Mouse (Mus musculus) midbrain, embryonic 11.5 days (tissue): ENCODE results near the gene Selenom. TPM values are rescaled to one million over a fixed set of nuclear protein-coding genes. Genes with fewer than 3 reads are reported as not detected.

Source experiments
- ATAC-seq: fragments of 200-750 bp; cut with Nextera tagmentation; 2 replicates; pipeline ENCODE4 v1.8.0; 2017; ENCODE audit warnings: moderate TSS enrichment, moderate library complexity; ENCODE audit not compliant: low FRiP score
- DNase-seq: peaks from one replicate; pipeline ENCODE4 v3.0.0; 2015; ENCODE audit warnings: low spot score; ENCODE audit errors: missing footprints
- H3K27ac ChIP-seq: fragments of 300-500 bp; sonication (generic); 2 replicates; pipeline ENCODE4 v1.5.1; 2014; ENCODE audit warnings: low read depth, low read length
- H3K27me3 ChIP-seq: fragments of 300-500 bp; sonication (generic); 2 replicates; pipeline ENCODE4 v1.6.1; 2014; ENCODE audit warnings: mild to moderate bottlenecking, low read length, moderate library complexity, mixed read lengths; ENCODE audit not compliant: control insufficient read depth, insufficient read depth
- H3K36me3 ChIP-seq: fragments of 300-500 bp; sonication (generic); 2 replicates; pipeline ENCODE4 v1.6.1; 2014; ENCODE audit warnings: mild to moderate bottlenecking, low read length, moderate library complexity, mixed read lengths; ENCODE audit not compliant: control insufficient read depth, insufficient read depth
- H3K4me1 ChIP-seq: fragments of 300-500 bp; sonication (generic); 2 replicates; pipeline ENCODE4 v1.6.1; 2014; ENCODE audit warnings: low read length; ENCODE audit not compliant: control insufficient read depth, insufficient read depth
- H3K4me2 ChIP-seq: fragments of 300-500 bp; sonication (generic); 2 replicates; pipeline ENCODE4 v1.6.1; 2014; ENCODE audit warnings: mild to moderate bottlenecking, moderate library complexity
- H3K4me3 ChIP-seq: fragments of 300-500 bp; sonication (generic); 2 replicates; pipeline ENCODE4 v1.5.1; 2014; ENCODE audit warnings: low read depth, low read length
- H3K9ac ChIP-seq: fragments of 300-500 bp; sonication (generic); 2 replicates; pipeline ENCODE4 v1.6.1; 2014; ENCODE audit warnings: low read length
- H3K9me3 ChIP-seq: fragments of 300-500 bp; sonication (generic); 2 replicates; pipeline ENCODE4 v1.6.1; 2016; ENCODE audit warnings: low read length; ENCODE audit not compliant: control insufficient read depth
- WGBS: fragments of 180-500 bp; shearing (Covaris S2); extraction: QIAGEN DNeasy Blood & Tissue Kit; methylation state at CpG from one replicate; pipeline ENCODE4 v1.1.7; 2014; 5-methylcytosine and 5-hydroxymethylcytosine counted together
- polyA plus RNA-seq: library from polyadenylated mRNA; unstranded; fragments of >200 nt; fragmentation: Nextera tagmentation; extraction: Ambion mirVana; gene quantifications from 2 replicates; pipeline ENCODE4 v1.2.1, GENCODE M21; 2014

The Selenom gene
- 55.9 and 58.9 TPM in 2 replicates for polyA plus RNA-seq

GRCm38 (mm10) chr11:3514529-3515054 lies at the start of gene Selenom:
Gene Selenom, plus strand, starts transcription at chr11:3514684.
- Histone ChIP-seq H3K9me3 (no peaks in the 10 kb centered on the region), H3K9ac (peak within 1 kb of the TSS; percentile 66), H3K4me3 (peak within 1 kb of the TSS; percentile 41), H3K36me3 (no peaks in the 10 kb centered on the region), H3K4me1 (peaks cover 14% of the 10 kb centered on the region), H3K27me3 (peaks cover 24% of the 10 kb centered on the region), H3K27ac (no peak within 1 kb of the TSS), H3K4me2 (peak within 1 kb of the TSS; percentile 65)
- WGBS, result 1% methylated on average over 26 of the region's 26 CpGs
- ATAC-seq (peak; percentile 80), DNase-seq (peak; percentile 99)

DNA sequence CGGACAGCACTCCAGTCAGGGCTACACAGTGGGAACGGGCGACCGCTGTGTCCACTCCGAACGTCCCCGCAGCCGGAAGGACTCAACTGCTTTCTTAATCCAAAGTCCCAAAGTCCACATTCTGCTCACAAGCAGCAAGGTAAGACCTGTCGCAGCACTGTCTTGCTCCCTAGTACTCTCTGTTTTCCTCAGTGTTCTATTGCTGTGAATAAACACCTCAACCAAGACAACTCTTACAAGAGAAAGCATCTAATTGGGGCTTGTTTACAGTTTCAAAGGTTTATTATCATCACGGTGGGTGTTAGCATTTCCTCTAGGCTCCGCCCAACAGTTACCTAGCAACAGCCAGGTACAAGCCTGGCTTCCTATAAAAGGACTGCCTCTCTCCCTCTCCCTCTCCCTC lies 43.0 kb upstream of the Selenom start:
- Histone ChIP-seq H3K27ac (no peak overlapping the region), H3K4me3 (no peak overlapping the region), H3K9me3 (no peaks in the 10 kb centered on the region), H3K36me3 (no peaks in the 10 kb centered on the region), H3K4me1 (no peaks in the 10 kb centered on the region), H3K4me2 (no peak overlapping the region), H3K9ac (no peak overlapping the region), H3K27me3 (no peaks in the 10 kb centered on the region)
- no peak for ATAC-seq
- peak; percentile 69 for DNase-seq
- WGBS, result 22% methylated on average over 11 of the region's 11 CpGs

DNA sequence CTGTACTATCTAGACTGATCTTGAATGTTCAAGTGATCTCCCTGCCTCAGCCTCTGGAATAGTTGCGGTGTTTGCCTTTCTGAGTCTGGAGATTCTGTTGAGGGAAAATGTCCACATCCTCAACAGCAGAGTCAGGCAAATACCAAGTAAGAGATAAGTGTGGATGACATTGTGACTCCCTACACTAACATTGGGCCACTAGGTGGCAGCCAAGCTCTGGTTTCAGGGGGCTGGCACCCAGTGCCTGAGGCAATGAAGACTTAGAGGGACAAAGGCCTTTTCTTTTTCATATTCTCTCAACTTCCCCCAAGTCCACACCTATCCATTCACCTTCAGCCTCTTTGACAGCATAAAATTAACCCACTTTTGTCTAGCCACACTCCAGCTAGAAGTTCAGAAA lies 42.0 kb upstream of the Selenom start:
- DNase-seq, result peak; percentile 95
- peak; percentile 72; the same call in 1 of the 2 replicates for ATAC-seq
- H3K36me3 ChIP-seq, result no peaks in the 10 kb centered on the region
- 27% methylated on average over 1 of the region's 1 CpGs for WGBS
- H3K4me1 ChIP-seq, result no peaks in the 10 kb centered on the region
- no peak overlapping the region for H3K9ac ChIP-seq
- no peak overlapping the region for H3K4me3 ChIP-seq
- no peaks in the 10 kb centered on the region for H3K27me3 ChIP-seq
- H3K9me3 ChIP-seq, result no peaks in the 10 kb centered on the region
- no peak overlapping the region for H3K27ac ChIP-seq
- H3K4me2 ChIP-seq, result no peak overlapping the region

GRCm38 (mm10) chr11:3474480-3475115 lies 39.9 kb upstream of the Selenom start:
- ATAC-seq (no peak), DNase-seq (no peak)
- H3K27me3 ChIP-seq, result no peaks in the 10 kb centered on the region
- 92% methylated on average over 7 of the region's 7 CpGs for WGBS
- no peak overlapping the region for H3K27ac ChIP-seq
- H3K4me2 ChIP-seq, result no peak overlapping the region
- H3K4me3 ChIP-seq, result no peak overlapping the region
- no peak overlapping the region for H3K9ac ChIP-seq
- H3K4me1 ChIP-seq, result no peaks in the 10 kb centered on the region
- H3K36me3 ChIP-seq, result no peaks in the 10 kb centered on the region
- no peaks in the 10 kb centered on the region for H3K9me3 ChIP-seq

DNA sequence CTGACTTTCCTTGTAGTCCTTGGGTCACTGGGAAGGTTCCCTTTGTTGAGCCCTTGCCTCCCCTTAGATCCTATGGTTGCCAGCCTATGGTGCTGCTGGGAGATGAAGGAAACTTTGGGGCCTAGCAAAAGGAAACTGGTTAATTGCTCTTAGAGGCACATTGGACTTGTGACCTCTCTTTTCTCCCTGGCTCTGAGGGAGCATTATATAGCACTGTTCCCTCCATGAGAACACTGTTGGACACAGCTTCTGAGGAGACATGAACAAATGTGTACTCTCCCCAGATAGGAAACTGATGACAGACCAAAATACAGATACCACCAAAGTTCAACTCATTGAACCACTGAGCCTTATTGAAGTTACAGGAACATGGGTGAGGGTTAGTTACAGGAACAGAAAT lies 39.0 kb upstream of the Selenom start:
- Histone ChIP-seq H3K9ac (no peak overlapping the region), H3K27ac (no peak overlapping the region), H3K4me2 (no peak overlapping the region), H3K27me3 (no peaks in the 10 kb centered on the region), H3K9me3 (no peaks in the 10 kb centered on the region), H3K4me3 (no peak overlapping the region), H3K4me1 (no peaks in the 10 kb centered on the region), H3K36me3 (no peaks in the 10 kb centered on the region)
- ATAC-seq (no peak), DNase-seq (no peak)

- Histone ChIP-seq H3K4me3 (no peak overlapping the region), H3K9me3 (no peaks in the 10 kb centered on the region), H3K9ac (no peak overlapping the region), H3K27ac (no peak overlapping the region), H3K36me3 (no peaks in the 10 kb centered on the region), H3K4me1 (no peaks in the 10 kb centered on the region), H3K4me2 (no peak overlapping the region), H3K27me3 (no peaks in the 10 kb centered on the region)
- ATAC-seq, result no peak
- WGBS, result 69% methylated on average over 11 of the region's 11 CpGs
- no peak for DNase-seq
Measured at GRCm38 (mm10) chr11:3483980-3484642, 30.4 kb upstream of the Selenom start.

DNA sequence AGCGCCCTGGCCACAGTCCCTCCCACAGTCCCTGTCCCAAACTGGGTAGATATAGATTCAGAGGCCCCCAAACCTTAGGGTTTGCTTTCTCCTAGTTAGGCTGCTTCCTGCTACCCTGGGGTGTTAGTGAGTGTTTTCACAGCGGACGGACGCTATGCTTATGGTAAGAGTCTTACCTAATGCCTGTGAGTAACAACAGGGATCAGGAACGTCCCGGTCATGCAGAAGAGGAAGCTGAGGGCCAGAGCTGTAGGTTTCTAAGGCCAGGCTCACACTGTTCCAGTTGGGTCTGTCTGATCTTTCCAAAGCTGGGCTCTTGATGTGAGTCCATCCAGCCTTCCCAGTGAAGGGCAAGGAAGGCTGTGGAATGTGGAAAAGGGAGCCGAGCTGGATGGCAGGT lies 28.1 kb upstream of the Selenom start:
- no peak overlapping the region for H3K9ac ChIP-seq
- WGBS, result 74% methylated on average over 7 of the region's 7 CpGs
- no peaks in the 10 kb centered on the region for H3K9me3 ChIP-seq
- no peaks in the 10 kb centered on the region for H3K27me3 ChIP-seq
- no peaks in the 10 kb centered on the region for H3K36me3 ChIP-seq
- H3K27ac ChIP-seq, result no peak overlapping the region
- DNase-seq (no peak), ATAC-seq (no peak)
- H3K4me2 ChIP-seq, result no peak overlapping the region
- H3K4me1 ChIP-seq, result no peaks in the 10 kb centered on the region
- no peak overlapping the region for H3K4me3 ChIP-seq

- Histone ChIP-seq H3K9ac (no peak within 1 kb of the TSS), H3K9me3 (no peaks in the 10 kb centered on the region), H3K27ac (no peak within 1 kb of the TSS), H3K4me1 (no peaks in the 10 kb centered on the region), H3K4me2 (no peak within 1 kb of the TSS), H3K36me3 (no peaks in the 10 kb centered on the region), H3K27me3 (no peaks in the 10 kb centered on the region), H3K4me3 (no peak within 1 kb of the TSS)
- DNase-seq (no peak), ATAC-seq (no peak)
- 26% methylated on average over 11 of the region's 11 CpGs for WGBS
Measured at GRCm38 (mm10) chr11:3487952-3488570, 26.4 kb upstream of the Selenom start, which contains the start of gene Pla2g3. Gene Pla2g3, plus strand, starts transcription at chr11:3488284.

DNA sequence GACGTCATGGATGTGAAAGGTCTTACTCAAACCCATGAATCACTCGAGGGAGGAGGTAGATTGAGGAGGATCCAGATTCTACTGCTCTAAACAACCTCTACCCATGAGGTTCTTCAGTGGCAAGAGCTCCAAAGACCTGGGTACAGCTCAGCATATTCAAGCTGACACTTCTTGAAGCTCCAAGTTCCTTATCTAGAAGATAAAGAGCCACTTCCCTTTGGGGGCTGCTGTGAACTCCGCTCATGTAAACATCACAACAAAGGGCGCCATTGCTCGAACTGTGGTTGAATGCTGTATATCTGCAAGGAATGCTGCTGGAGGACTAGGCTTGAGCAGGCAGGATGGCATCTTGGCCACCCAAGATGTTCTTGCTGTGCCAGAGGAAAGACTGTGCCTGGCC lies 25.4 kb upstream of the Selenom start:
- H3K9ac ChIP-seq, result no peak overlapping the region
- ATAC-seq, result no peak
- no peaks in the 10 kb centered on the region for H3K27me3 ChIP-seq
- H3K4me1 ChIP-seq, result no peaks in the 10 kb centered on the region
- WGBS, result 86% methylated on average over 5 of the region's 5 CpGs
- no peaks in the 10 kb centered on the region for H3K36me3 ChIP-seq
- no peak for DNase-seq
- H3K4me2 ChIP-seq, result no peak overlapping the region
- no peaks in the 10 kb centered on the region for H3K9me3 ChIP-seq
- H3K4me3 ChIP-seq, result no peak overlapping the region
- H3K27ac ChIP-seq, result no peak overlapping the region
